Mouse (Mus musculus) stomach, embryonic 16.5 days (tissue): ENCODE data around the gene Nelfb. TPM values are rescaled to one million over a fixed set of nuclear protein-coding genes. Genes with fewer than 3 reads are reported as not detected.
A peak's percentile ranks its signal among the peaks of the same experiment; 100 is the strongest.

ENCODE experiments used
- ATAC-seq: fragments of 200-750 bp; cut with Nextera tagmentation; 2 replicates; pipeline ENCODE4 v1.8.0; 2017; ENCODE audit warnings: moderate number of reproducible peaks, moderate TSS enrichment; ENCODE audit not compliant: insufficient read depth, low FRiP score
- H3K27ac ChIP-seq: fragments of 300-500 bp; sonication (generic); 2 replicates; pipeline ENCODE4 v1.5.1; 2014; ENCODE audit warnings: low read length
- H3K27me3 ChIP-seq: fragments of 300-500 bp; sonication (generic); 2 replicates; pipeline ENCODE4 v1.6.1; 2014; ENCODE audit warnings: low read length, control low read depth, mixed read lengths; ENCODE audit not compliant: control insufficient read depth, insufficient read depth
- H3K36me3 ChIP-seq: fragments of 300-500 bp; sonication (generic); 2 replicates; pipeline ENCODE4 v1.6.1; 2014; ENCODE audit warnings: low read length; ENCODE audit not compliant: control insufficient read depth, insufficient read depth
- H3K4me1 ChIP-seq: fragments of 300-500 bp; sonication (generic); 2 replicates; pipeline ENCODE4 v1.6.1; 2014; ENCODE audit warnings: low read length, control low read depth, mixed read lengths; ENCODE audit not compliant: control insufficient read depth, insufficient read depth
- H3K4me2 ChIP-seq: fragments of 300-500 bp; sonication (generic); 2 replicates; pipeline ENCODE4 v1.6.1; 2014; ENCODE audit warnings: low read depth, low read length, mixed read lengths
- H3K4me3 ChIP-seq: fragments of 300-500 bp; sonication (generic); replicated peaks from 2 replicates; pipeline ENCODE4 v1.5.1; 2014; ENCODE audit warnings: mild to moderate bottlenecking, low read length
- H3K9ac ChIP-seq: fragments of 300-500 bp; sonication (generic); 2 replicates; pipeline ENCODE4 v1.6.1; 2014; ENCODE audit warnings: low read length
- H3K9me3 ChIP-seq: fragments of 300-500 bp; sonication (generic); replicated peaks from 2 replicates; pipeline ENCODE4 v1.6.1; 2016; ENCODE audit warnings: low read length, control low read depth; ENCODE audit not compliant: control insufficient read depth
- whole genome bisulfite sequencing: fragments of 180-500 bp; shearing (Covaris S2); extraction: QIAGEN DNeasy Blood & Tissue Kit; methylation state at CpG from one replicate; pipeline ENCODE4 v1.1.7; 2014; 5-methylcytosine and 5-hydroxymethylcytosine counted together
- polyA plus RNA-seq: library from polyadenylated mRNA; unstranded; fragments of >200 nt; fragmentation: Nextera tagmentation; extraction: Ambion mirVana; gene quantifications from 2 replicates; pipeline ENCODE4 v1.2.1, GENCODE M21; 2015

Gene Nelfb
- polyA plus RNA-seq, 1 experiment from 2014 or later = 102 TPM

- no peak within 1 kb of the TSS for H3K27ac ChIP-seq
- H3K9me3 ChIP-seq = no peaks in the 10 kb centered on the region
- peaks cover 10% of the 10 kb centered on the region for H3K4me1 ChIP-seq
- no peak within 1 kb of the TSS for H3K4me3 ChIP-seq
- H3K4me2 ChIP-seq = no peak within 1 kb of the TSS
- 61% methylated on average over 3 of the region's 3 CpGs for WGBS
- no peak for ATAC-seq
- H3K27me3 ChIP-seq = no peaks in the 10 kb centered on the region
- H3K36me3 ChIP-seq = no peaks in the 10 kb centered on the region
- no peak within 1 kb of the TSS for H3K9ac ChIP-seq
Observed at GRCm38 (mm10) chr2:25214444-25214843, 3.2 kb upstream of the Nelfb start, which contains the start of gene Stpg3. Gene Stpg3, minus strand, starts transcription at chr2:25214637.

- WGBS = 60% methylated on average over 23 of the region's 23 CpGs
- Histone ChIP-seq H3K4me1 (peaks cover 15% of the 10 kb centered on the region), H3K9ac (no peak overlapping the region), H3K36me3 (no peaks in the 10 kb centered on the region), H3K27me3 (no peaks in the 10 kb centered on the region), H3K4me3 (no peak overlapping the region), H3K9me3 (no peaks in the 10 kb centered on the region), H3K27ac (no peak overlapping the region), H3K4me2 (no peak overlapping the region)
- no peak for ATAC-seq
Observed at GRCm38 (mm10) chr2:25213266-25213865, 2.1 kb upstream of the Nelfb start.

GRCm38 (mm10) chr2:25210686-25211085, 603 bp downstream of the Nelfb start:
- peak overlapping the region; percentile 81 for H3K27ac ChIP-seq
- no peaks in the 10 kb centered on the region for H3K9me3 ChIP-seq
- peaks cover 17% of the 10 kb centered on the region for H3K4me1 ChIP-seq
- 0 out of 2 replicates have a peak, but pooled peaks cover 4% of the 10 kb centered on the region for H3K36me3 ChIP-seq
- H3K27me3 ChIP-seq = no peaks in the 10 kb centered on the region
- under 1% methylated on average over 24 of the region's 24 CpGs for WGBS
- peak overlapping the region; percentile 89 for H3K4me2 ChIP-seq
- H3K9ac ChIP-seq = peak overlapping the region; percentile 97
- peak; percentile 18; the same call in 1 of the 2 replicates for ATAC-seq
- H3K4me3 ChIP-seq = peak overlapping the region; percentile 92

GRCm38 (mm10) chr2:25207593-25207992, 3.7 kb downstream of the Nelfb start:
- no peak for ATAC-seq
- Histone ChIP-seq H3K9me3 (no peaks in the 10 kb centered on the region), H3K27me3 (no peaks in the 10 kb centered on the region), H3K4me1 (peaks cover 17% of the 10 kb centered on the region), H3K4me2 (no peak overlapping the region), H3K4me3 (no peak overlapping the region), H3K9ac (no peak overlapping the region), H3K36me3 (peaks cover 9% of the 10 kb centered on the region; the same call in 1 of the 2 replicates), H3K27ac (no peak overlapping the region)
- WGBS = 78% methylated on average over 1 of the region's 1 CpGs

GRCm38 (mm10) chr2:25203631-25204214, 7.6 kb downstream of the Nelfb start:
- H3K9ac ChIP-seq = no peak overlapping the region
- peaks cover 19% of the 10 kb centered on the region for H3K36me3 ChIP-seq
- 63% methylated on average over 4 of the region's 4 CpGs for WGBS
- no peak; the same call in 1 of the 2 replicates for ATAC-seq
- no peak overlapping the region for H3K27ac ChIP-seq
- no peaks in the 10 kb centered on the region for H3K27me3 ChIP-seq
- no peak overlapping the region for H3K4me2 ChIP-seq
- no peaks in the 10 kb centered on the region for H3K9me3 ChIP-seq
- H3K4me1 ChIP-seq = 0 out of 2 replicates have a peak, but pooled peaks cover 6% of the 10 kb centered on the region
- no peak overlapping the region for H3K4me3 ChIP-seq

- Histone ChIP-seq H3K4me3 (no peak overlapping the region), H3K36me3 (peaks cover 18% of the 10 kb centered on the region), H3K27me3 (no peaks in the 10 kb centered on the region), H3K9ac (no peak overlapping the region), H3K4me1 (peaks cover 10% of the 10 kb centered on the region; the same call in 1 of the 2 replicates), H3K27ac (no peak overlapping the region), H3K9me3 (no peaks in the 10 kb centered on the region), H3K4me2 (no peak overlapping the region)
- 90% methylated on average over 2 of the region's 2 CpGs for WGBS
- no peak for ATAC-seq
Observed at GRCm38 (mm10) chr2:25200631-25201030, 10.7 kb downstream of the Nelfb start.

GRCm38 (mm10) chr2:25197946-25198345, 13.3 kb downstream of the Nelfb start:
- Histone ChIP-seq H3K9me3 (no peaks in the 10 kb centered on the region), H3K27me3 (no peaks in the 10 kb centered on the region; the same call in 1 of the 2 replicates), H3K36me3 (peaks cover 16% of the 10 kb centered on the region), H3K4me1 (peaks cover 35% of the 10 kb centered on the region), H3K4me2 (no peak overlapping the region), H3K9ac (no peak overlapping the region), H3K27ac (peak overlapping the region; percentile 97), H3K4me3 (no peak overlapping the region)
- ATAC-seq = no peak

- H3K9me3 ChIP-seq = no peaks in the 10 kb centered on the region
- peaks cover 13% of the 10 kb centered on the region; the same call in 1 of the 2 replicates for H3K36me3 ChIP-seq
- no peaks in the 10 kb centered on the region; the same call in 1 of the 2 replicates for H3K27me3 ChIP-seq
- peak overlapping the region; percentile 75 for H3K9ac ChIP-seq
- ATAC-seq = no peak
- H3K4me3 ChIP-seq = peak overlapping the region; percentile 49
- H3K4me1 ChIP-seq = peaks cover 35% of the 10 kb centered on the region
- peak overlapping the region; percentile 68 for H3K4me2 ChIP-seq
- H3K27ac ChIP-seq = peak overlapping the region; percentile 97
- WGBS = 25% methylated on average over 2 of the region's 2 CpGs
Observed at GRCm38 (mm10) chr2:25197191-25197590, 14.1 kb downstream of the Nelfb start.

- 7% methylated on average over 8 of the region's 8 CpGs for WGBS
- Histone ChIP-seq H3K4me2 (peak within 1 kb of the TSS; percentile 68), H3K27me3 (no peaks in the 10 kb centered on the region; the same call in 1 of the 2 replicates), H3K9me3 (no peaks in the 10 kb centered on the region), H3K27ac (peak within 1 kb of the TSS; percentile 97), H3K9ac (peak within 1 kb of the TSS; percentile 75), H3K36me3 (peaks cover 13% of the 10 kb centered on the region; the same call in 1 of the 2 replicates), H3K4me3 (peak within 1 kb of the TSS; percentile 49), H3K4me1 (peaks cover 35% of the 10 kb centered on the region)
- ATAC-seq = peak; percentile 88
Observed at GRCm38 (mm10) chr2:25196172-25196954, 14.9 kb downstream of the Nelfb start, which contains the start of gene Tor4a. Gene Tor4a, minus strand, starts transcription at chr2:25196886.
